Mouse (Mus musculus) thymus, postnatal 14 days (tissue): Measurements from ENCODE around the gene Pde4dip.

Experiments used
- DNase-seq: peaks from one replicate; pipeline ENCODE4 v3.0.0; 2021

Gene Pde4dip

GRCm38 (mm10) chr3:97799267-97799666 lies 89.2 kb downstream of the Pde4dip start:
- peak; percentile 12 for DNase-seq

GRCm38 (mm10) chr3:97797371-97797770 lies 91.1 kb downstream of the Pde4dip start:
- no peak for DNase-seq

GRCm38 (mm10) chr3:97793995-97794394 lies 94.5 kb downstream of the Pde4dip start:
- no peak for DNase-seq

GRCm38 (mm10) chr3:97790150-97790549 lies 98.4 kb downstream of the Pde4dip start:
- DNase-seq: no peak

GRCm38 (mm10) chr3:97789317-97789716 lies 99.2 kb downstream of the Pde4dip start:
- DNase-seq: no peak

- no peak for DNase-seq
These were observed 112.3 kb downstream of the Pde4dip start for GRCm38 (mm10) chr3:97776195-97776594.

GRCm38 (mm10) chr3:97775742-97776141 lies 112.8 kb downstream of the Pde4dip start:
- DNase-seq: no peak

- DNase-seq: no peak
These were observed 113.6 kb downstream of the Pde4dip start for GRCm38 (mm10) chr3:97774861-97775260.

- peak; percentile 93 for DNase-seq
These were observed 120.4 kb downstream of the Pde4dip start for GRCm38 (mm10) chr3:97767771-97768762.

- DNase-seq: peak; percentile 39
These were observed 121.3 kb downstream of the Pde4dip start for GRCm38 (mm10) chr3:97767041-97767770.

- DNase-seq: no peak
These were observed 122.0 kb downstream of the Pde4dip start for GRCm38 (mm10) chr3:97766459-97766858.

- DNase-seq: no peak
These were observed 124.4 kb downstream of the Pde4dip start for GRCm38 (mm10) chr3:97764152-97764551.

- DNase-seq: no peak
These were observed 126.6 kb downstream of the Pde4dip start for GRCm38 (mm10) chr3:97761951-97762350.

- no peak for DNase-seq
These were observed 127.3 kb downstream of the Pde4dip start for GRCm38 (mm10) chr3:97761168-97761567.

GRCm38 (mm10) chr3:97759846-97760245 lies 128.7 kb downstream of the Pde4dip start:
- DNase-seq: no peak

- no peak for DNase-seq
These were observed 131.0 kb downstream of the Pde4dip start for GRCm38 (mm10) chr3:97757501-97757900.

- no peak for DNase-seq
These were observed 132.0 kb downstream of the Pde4dip start for GRCm38 (mm10) chr3:97756283-97757074.

- no peak for DNase-seq
These were observed 133.1 kb downstream of the Pde4dip start for GRCm38 (mm10) chr3:97755411-97755810.

- DNase-seq: no peak
These were observed 135.6 kb downstream of the Pde4dip start for GRCm38 (mm10) chr3:97752901-97753300.

- DNase-seq: no peak
These were observed 136.9 kb downstream of the Pde4dip start for GRCm38 (mm10) chr3:97751566-97751965.

- DNase-seq: no peak
These were observed 139.7 kb downstream of the Pde4dip start for GRCm38 (mm10) chr3:97748789-97749188.

- DNase-seq: no peak
These were observed 145.7 kb downstream of the Pde4dip start for GRCm38 (mm10) chr3:97742841-97743240.

GRCm38 (mm10) chr3:97735575-97735974 lies 152.9 kb downstream of the Pde4dip start:
- no peak for DNase-seq
